Mouse (Mus musculus) neural tube, embryonic 13.5 days (tissue): ENCODE data around the gene Kndc1. TPM values are rescaled to one million over a fixed set of nuclear protein-coding genes. Genes with fewer than 3 reads are reported as not detected.

Experiments
- ATAC-seq: fragments of 200-750 bp; cut with Nextera tagmentation; 2 replicates; pipeline ENCODE4 v1.8.0; 2017; ENCODE audit warnings: low read depth, mild to moderate bottlenecking, moderate TSS enrichment, moderate library complexity
- H3K27ac ChIP-seq: fragments of 300-500 bp; sonication (generic); replicated peaks from 2 replicates; pipeline ENCODE4 v1.5.1; 2015; ENCODE audit warnings: moderate library complexity, mild to moderate bottlenecking, inconsistent platforms
- H3K27me3 ChIP-seq: fragments of 300-500 bp; sonication (generic); 2 replicates; pipeline ENCODE4 v1.6.1; 2015; ENCODE audit warnings: mild to moderate bottlenecking, inconsistent platforms
- H3K36me3 ChIP-seq: fragments of 300-500 bp; sonication (generic); 2 replicates; pipeline ENCODE4 v1.6.1; 2015; ENCODE audit warnings: mild to moderate bottlenecking, inconsistent platforms
- H3K4me1 ChIP-seq: fragments of 300-500 bp; sonication (generic); replicated peaks from 2 replicates; pipeline ENCODE4 v1.6.1; 2015; ENCODE audit warnings: inconsistent platforms
- H3K4me2 ChIP-seq: fragments of 300-500 bp; sonication (generic); 2 replicates; pipeline ENCODE4 v1.6.1; 2015; ENCODE audit warnings: inconsistent platforms, mild to moderate bottlenecking, moderate library complexity
- H3K4me3 ChIP-seq: fragments of 300-500 bp; sonication (generic); 2 replicates; pipeline ENCODE4 v1.5.1; 2015; ENCODE audit warnings: mild to moderate bottlenecking, inconsistent platforms
- H3K9ac ChIP-seq: fragments of 300-500 bp; sonication (generic); 2 replicates; pipeline ENCODE4 v1.6.1; 2015; ENCODE audit warnings: moderate library complexity, mild to moderate bottlenecking, inconsistent platforms
- H3K9me3 ChIP-seq: fragments of 300-500 bp; sonication (generic); 2 replicates; pipeline ENCODE4 v1.6.1; 2016; ENCODE audit warnings: inconsistent platforms
- WGBS: fragments of 180-500 bp; shearing (Covaris S2); methylation state at CpG from one replicate; pipeline ENCODE4 v1.1.7; 2015; 5-methylcytosine and 5-hydroxymethylcytosine counted together
- polyA plus RNA-seq: library from polyadenylated mRNA; unstranded; fragments of >200 nt; fragmentation: Nextera tagmentation; extraction: Ambion mirVana; gene quantifications from 2 replicates; pipeline ENCODE4 v1.2.1, GENCODE M21; 2015

The Kndc1 gene
- polyA plus RNA-seq, 1 experiment from 2014 or later: 6.0 TPM

GRCm38 (mm10) chr7:139957437-139957836 lies 62.9 kb downstream of the Kndc1 start:
- H3K9me3 ChIP-seq: no peaks in the 10 kb centered on the region
- no peak overlapping the region for H3K4me3 ChIP-seq
- WGBS: 58% methylated on average over 11 of the region's 11 CpGs
- H3K4me1 ChIP-seq: peaks cover 7% of the 10 kb centered on the region; the same call in 1 of the 2 replicates
- no peak for ATAC-seq
- H3K9ac ChIP-seq: no peak overlapping the region
- H3K27me3 ChIP-seq: peaks cover 20% of the 10 kb centered on the region
- no peaks in the 10 kb centered on the region for H3K36me3 ChIP-seq
- no peak overlapping the region for H3K4me2 ChIP-seq
- H3K27ac ChIP-seq: no peak overlapping the region

- 28% methylated on average over 11 of the region's 11 CpGs for WGBS
- H3K36me3 ChIP-seq: no peaks in the 10 kb centered on the region
- H3K9me3 ChIP-seq: no peaks in the 10 kb centered on the region
- 0 out of 2 replicates have a peak, but pooled peaks have one; percentile 47 for ATAC-seq
- H3K27ac ChIP-seq: no peak overlapping the region
- peaks cover 7% of the 10 kb centered on the region; the same call in 1 of the 2 replicates for H3K4me1 ChIP-seq
- H3K27me3 ChIP-seq: peaks cover 18% of the 10 kb centered on the region
- no peak overlapping the region for H3K4me3 ChIP-seq
- H3K4me2 ChIP-seq: no peak overlapping the region
- H3K9ac ChIP-seq: no peak overlapping the region
These were observed 63.5 kb downstream of the Kndc1 start for GRCm38 (mm10) chr7:139957958-139958357.

GRCm38 (mm10) chr7:139961141-139961540 lies 66.6 kb downstream of the Kndc1 start:
- H3K27me3 ChIP-seq: peaks cover 11% of the 10 kb centered on the region
- H3K27ac ChIP-seq: no peak overlapping the region
- H3K36me3 ChIP-seq: no peaks in the 10 kb centered on the region
- H3K9me3 ChIP-seq: no peaks in the 10 kb centered on the region
- no peak overlapping the region for H3K4me2 ChIP-seq
- no peak overlapping the region for H3K4me3 ChIP-seq
- peaks cover 7% of the 10 kb centered on the region; the same call in 1 of the 2 replicates for H3K4me1 ChIP-seq
- no peak for ATAC-seq
- WGBS: 87% methylated on average over 10 of the region's 10 CpGs
- no peak overlapping the region for H3K9ac ChIP-seq

GRCm38 (mm10) chr7:139963814-139964213 lies 69.3 kb downstream of the Kndc1 start:
- Histone ChIP-seq H3K27ac (no peak overlapping the region), H3K4me2 (no peak overlapping the region)
- 60% methylated on average over 4 of the region's 4 CpGs for WGBS

GRCm38 (mm10) chr7:139967175-139967574 lies 72.7 kb downstream of the Kndc1 start:
- Histone ChIP-seq H3K27ac (no peak overlapping the region), H3K36me3 (no peaks in the 10 kb centered on the region), H3K4me3 (no peak overlapping the region), H3K4me1 (no peaks in the 10 kb centered on the region), H3K27me3 (no peaks in the 10 kb centered on the region), H3K9me3 (no peaks in the 10 kb centered on the region), H3K9ac (no peak overlapping the region), H3K4me2 (no peak overlapping the region)
- no peak for ATAC-seq
- 29% methylated on average over 4 of the region's 4 CpGs for WGBS

More at GRCm38 (mm10) chr7:139963814-139964213, 69.3 kb downstream of the Kndc1 start:
- Histone ChIP-seq H3K4me1 (no peaks in the 10 kb centered on the region), H3K9ac (no peak overlapping the region), H3K4me3 (no peak overlapping the region), H3K9me3 (no peaks in the 10 kb centered on the region), H3K36me3 (no peaks in the 10 kb centered on the region), H3K27me3 (no peaks in the 10 kb centered on the region)
- ATAC-seq: no peak

GRCm38 (mm10) chr7:139968428-139968827 lies 73.9 kb downstream of the Kndc1 start:
- H3K27ac ChIP-seq: no peak overlapping the region
- no peak for ATAC-seq
- H3K36me3 ChIP-seq: no peaks in the 10 kb centered on the region
- no peaks in the 10 kb centered on the region for H3K9me3 ChIP-seq
- WGBS: 55% methylated on average over 5 of the region's 5 CpGs
- no peak overlapping the region for H3K9ac ChIP-seq
- H3K4me3 ChIP-seq: no peak overlapping the region
- no peaks in the 10 kb centered on the region for H3K27me3 ChIP-seq
- H3K4me2 ChIP-seq: no peak overlapping the region
- H3K4me1 ChIP-seq: no peaks in the 10 kb centered on the region

GRCm38 (mm10) chr7:139969348-139970130 lies 75.0 kb downstream of the Kndc1 start:
- no peaks in the 10 kb centered on the region for H3K9me3 ChIP-seq
- peak; percentile 58; the same call in 1 of the 2 replicates for ATAC-seq
- H3K4me3 ChIP-seq: no peak overlapping the region
- no peaks in the 10 kb centered on the region for H3K36me3 ChIP-seq
- H3K4me1 ChIP-seq: no peaks in the 10 kb centered on the region
- 40% methylated on average over 10 of the region's 10 CpGs for WGBS
- no peak overlapping the region for H3K4me2 ChIP-seq
- H3K9ac ChIP-seq: no peak overlapping the region
- no peak overlapping the region for H3K27ac ChIP-seq
- no peaks in the 10 kb centered on the region for H3K27me3 ChIP-seq

- no peaks in the 10 kb centered on the region for H3K9me3 ChIP-seq
- ATAC-seq: no peak; the same call in 1 of the 2 replicates
- no peak overlapping the region for H3K27ac ChIP-seq
- H3K9ac ChIP-seq: no peak overlapping the region
- WGBS: 87% methylated on average over 10 of the region's 10 CpGs
- H3K4me1 ChIP-seq: no peaks in the 10 kb centered on the region
- H3K27me3 ChIP-seq: no peaks in the 10 kb centered on the region
- H3K4me3 ChIP-seq: no peak overlapping the region
- no peaks in the 10 kb centered on the region for H3K36me3 ChIP-seq
- no peak overlapping the region for H3K4me2 ChIP-seq
These were observed 75.9 kb downstream of the Kndc1 start for GRCm38 (mm10) chr7:139970216-139970919.

- ATAC-seq: no peak
- no peaks in the 10 kb centered on the region for H3K4me1 ChIP-seq
These were observed 76.5 kb downstream of the Kndc1 start for GRCm38 (mm10) chr7:139970979-139971378.

GRCm38 (mm10) chr7:139971436-139971835 lies 76.9 kb downstream of the Kndc1 start:
- H3K9me3 ChIP-seq: no peaks in the 10 kb centered on the region
- no peak overlapping the region for H3K27ac ChIP-seq
- no peaks in the 10 kb centered on the region for H3K27me3 ChIP-seq
- WGBS: 76% methylated on average over 6 of the region's 6 CpGs
- H3K4me2 ChIP-seq: no peak overlapping the region
- ATAC-seq: no peak
- H3K4me3 ChIP-seq: no peak overlapping the region
- H3K9ac ChIP-seq: no peak overlapping the region
- H3K4me1 ChIP-seq: no peaks in the 10 kb centered on the region
- H3K36me3 ChIP-seq: no peaks in the 10 kb centered on the region

More at GRCm38 (mm10) chr7:139970979-139971378, 76.5 kb downstream of the Kndc1 start:
- no peaks in the 10 kb centered on the region for H3K27me3 ChIP-seq
- H3K4me3 ChIP-seq: no peak overlapping the region
- WGBS: 74% methylated on average over 5 of the region's 5 CpGs
- no peaks in the 10 kb centered on the region for H3K36me3 ChIP-seq
- H3K4me2 ChIP-seq: no peak overlapping the region
- no peaks in the 10 kb centered on the region for H3K9me3 ChIP-seq
- no peak overlapping the region for H3K9ac ChIP-seq
- H3K27ac ChIP-seq: no peak overlapping the region

- H3K4me1 ChIP-seq: peaks cover under 1% of the 10 kb centered on the region; the same call in 1 of the 2 replicates
These were observed 78.4 kb downstream of the Kndc1 start for GRCm38 (mm10) chr7:139972923-139973331.

GRCm38 (mm10) chr7:139974307-139974706 lies 79.8 kb downstream of the Kndc1 start:
- Histone ChIP-seq H3K4me2 (no peak overlapping the region), H3K27ac (no peak overlapping the region), H3K4me1 (peaks cover 10% of the 10 kb centered on the region), H3K4me3 (no peak overlapping the region), H3K9me3 (no peaks in the 10 kb centered on the region), H3K9ac (no peak overlapping the region), H3K36me3 (no peaks in the 10 kb centered on the region), H3K27me3 (no peaks in the 10 kb centered on the region)
- ATAC-seq: no peak
- 87% methylated on average over 10 of the region's 10 CpGs for WGBS

More at GRCm38 (mm10) chr7:139972923-139973331, 78.4 kb downstream of the Kndc1 start:
- Histone ChIP-seq H3K4me3 (no peak overlapping the region), H3K27me3 (no peaks in the 10 kb centered on the region), H3K27ac (no peak overlapping the region), H3K9me3 (no peaks in the 10 kb centered on the region), H3K9ac (no peak overlapping the region), H3K4me2 (no peak overlapping the region), H3K36me3 (no peaks in the 10 kb centered on the region)
- no peak for ATAC-seq
